Mouse (Mus musculus) liver, adult 2 months (tissue): Measurements from ENCODE around the gene Ager.

Experiments used
- CTCF ChIP-seq: fragments of 200-500 bp; IDR thresholded peaks from 2 replicates; pipeline ENCODE4 v1.5.1; 2011; ENCODE audit warnings: low read depth, low read length, control low read depth
- POLR2A ChIP-seq: fragments of 200-500 bp; IDR thresholded peaks from 2 replicates; pipeline ENCODE4 v1.6.1; 2011; ENCODE audit warnings: low read length, control low read depth; ENCODE audit not compliant: insufficient read depth; ENCODE audit errors: extremely low read depth

- TF ChIP-seq CTCF (no peak), POLR2A (no peak)
Measured at GRCm38 (mm10) chr17:34613830-34614229, 16.2 kb downstream of the Ager start.
